Mouse (Mus musculus) kidney, embryonic 15.5 days (tissue): ENCODE data around the gene Bcar1. TPM values are rescaled to one million over a fixed set of nuclear protein-coding genes. Genes with fewer than 3 reads are reported as not detected.

ENCODE experiments used
- ATAC-seq: fragments of 200-750 bp; cut with Nextera tagmentation; replicated peaks from 2 replicates; pipeline ENCODE4 v1.8.0; 2017; ENCODE audit warnings: moderate TSS enrichment; ENCODE audit not compliant: low FRiP score
- H3K27ac ChIP-seq: fragments of 300-500 bp; sonication (generic); 2 replicates; pipeline ENCODE4 v1.5.1; 2015; ENCODE audit warnings: mild to moderate bottlenecking, inconsistent platforms
- H3K27me3 ChIP-seq: fragments of 300-500 bp; sonication (generic); 2 replicates; pipeline ENCODE4 v1.6.1; 2015; ENCODE audit warnings: inconsistent platforms
- H3K36me3 ChIP-seq: fragments of 300-500 bp; sonication (generic); 2 replicates; pipeline ENCODE4 v1.6.1; 2015; ENCODE audit warnings: inconsistent platforms
- H3K4me1 ChIP-seq: fragments of 300-500 bp; sonication (generic); 2 replicates; pipeline ENCODE4 v1.6.1; 2015; ENCODE audit warnings: inconsistent platforms
- H3K4me2 ChIP-seq: fragments of 300-500 bp; sonication (generic); 2 replicates; pipeline ENCODE4 v1.6.1; 2015; ENCODE audit warnings: moderate library complexity, mild to moderate bottlenecking, inconsistent platforms
- H3K4me3 ChIP-seq: fragments of 300-500 bp; sonication (generic); replicated peaks from 2 replicates; pipeline ENCODE4 v1.5.1; 2015; ENCODE audit warnings: mild to moderate bottlenecking, inconsistent platforms
- H3K9ac ChIP-seq: fragments of 300-500 bp; sonication (generic); 2 replicates; pipeline ENCODE4 v1.6.1; 2015; ENCODE audit warnings: mild to moderate bottlenecking, inconsistent platforms
- H3K9me3 ChIP-seq: fragments of 300-500 bp; sonication (generic); replicated peaks from 2 replicates; pipeline ENCODE4 v1.6.1; 2016; ENCODE audit warnings: inconsistent platforms
- WGBS: fragments of 180-500 bp; shearing (Covaris S2); methylation state at CpG from one replicate; pipeline ENCODE4 v1.1.7; 2015; ENCODE audit warnings: mixed read lengths; 5-methylcytosine and 5-hydroxymethylcytosine counted together
- polyA plus RNA-seq: library from polyadenylated mRNA; unstranded; fragments of >200 nt; fragmentation: Nextera tagmentation; extraction: Ambion mirVana; gene quantifications from 2 replicates; pipeline ENCODE4 v1.2.1, GENCODE M21; 2015

Gene Bcar1
- polyA plus RNA-seq: 45.7 and 53.8 TPM in 2 replicates

GRCm38 (mm10) chr8:111743792-111744696 is at the start of gene Bcar1:
Gene Bcar1, minus strand, starts transcription at chr8:111743809.
- Histone ChIP-seq H3K27me3 (no peaks in the 10 kb centered on the region), H3K9me3 (no peaks in the 10 kb centered on the region), H3K4me2 (peak within 1 kb of the TSS; percentile 79), H3K27ac (peak within 1 kb of the TSS; percentile 87), H3K9ac (peak within 1 kb of the TSS; percentile 90), H3K36me3 (no peaks in the 10 kb centered on the region), H3K4me3 (peak within 1 kb of the TSS; percentile 90), H3K4me1 (peaks cover 77% of the 10 kb centered on the region)
- WGBS: 11% methylated on average over 35 of the region's 40 CpGs
- ATAC-seq: peak; percentile 52

GRCm38 (mm10) chr8:111789639-111790038 is 46.0 kb upstream of the Bcar1 start:
- Histone ChIP-seq H3K4me3 (no peak overlapping the region), H3K27me3 (no peaks in the 10 kb centered on the region), H3K9me3 (no peaks in the 10 kb centered on the region), H3K36me3 (peaks cover 5% of the 10 kb centered on the region; the same call in 1 of the 2 replicates), H3K9ac (no peak overlapping the region), H3K27ac (no peak overlapping the region), H3K4me1 (peaks cover 22% of the 10 kb centered on the region), H3K4me2 (no peak overlapping the region)
- ATAC-seq: no peak

- no peaks in the 10 kb centered on the region for H3K9me3 ChIP-seq
- H3K27ac ChIP-seq: no peak overlapping the region
- no peak overlapping the region for H3K4me2 ChIP-seq
- peaks cover 5% of the 10 kb centered on the region; the same call in 1 of the 2 replicates for H3K36me3 ChIP-seq
- no peak for ATAC-seq
- no peak overlapping the region for H3K9ac ChIP-seq
- no peak overlapping the region for H3K4me3 ChIP-seq
- 45% methylated on average over 4 of the region's 4 CpGs for WGBS
- H3K4me1 ChIP-seq: peaks cover 22% of the 10 kb centered on the region
- H3K27me3 ChIP-seq: no peaks in the 10 kb centered on the region
These were observed 45.6 kb upstream of the Bcar1 start for GRCm38 (mm10) chr8:111789200-111789599.

DNA sequence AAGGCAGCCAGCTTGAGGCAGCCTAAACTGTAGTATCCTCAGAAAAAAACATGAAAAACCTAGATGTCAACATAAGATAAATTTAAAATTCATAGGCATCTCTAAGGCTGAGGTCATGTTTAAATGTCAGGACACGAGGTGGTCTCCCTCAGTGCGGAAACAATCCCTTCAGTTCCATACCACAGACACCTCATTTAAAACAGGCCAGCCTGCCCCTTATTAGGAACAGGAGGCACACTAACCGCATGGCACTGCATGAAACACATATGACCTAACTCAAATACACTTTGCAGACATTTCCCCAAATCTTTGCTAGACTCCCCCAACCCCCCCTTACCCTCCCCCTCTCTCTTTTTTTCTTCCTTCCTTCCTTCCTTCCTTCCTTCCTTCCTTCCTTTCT is 44.9 kb upstream of the Bcar1 start:
- Histone ChIP-seq H3K27ac (no peak overlapping the region), H3K36me3 (peaks cover 9% of the 10 kb centered on the region; the same call in 1 of the 2 replicates), H3K4me1 (peaks cover 22% of the 10 kb centered on the region), H3K27me3 (no peaks in the 10 kb centered on the region), H3K9ac (no peak overlapping the region), H3K4me2 (no peak overlapping the region), H3K9me3 (no peaks in the 10 kb centered on the region), H3K4me3 (no peak overlapping the region)
- ATAC-seq: no peak
- 67% methylated on average over 3 of the region's 3 CpGs for WGBS

GRCm38 (mm10) chr8:111788085-111788484 is 44.5 kb upstream of the Bcar1 start:
- Histone ChIP-seq H3K4me3 (no peak overlapping the region), H3K27ac (peak overlapping the region; percentile 7; the same call in 1 of the 2 replicates)
- WGBS: 72% methylated on average over 5 of the region's 5 CpGs

GRCm38 (mm10) chr8:111787683-111788082 is 44.1 kb upstream of the Bcar1 start:
- Histone ChIP-seq H3K9me3 (no peaks in the 10 kb centered on the region), H3K27me3 (no peaks in the 10 kb centered on the region), H3K27ac (peak overlapping the region; percentile 7; the same call in 1 of the 2 replicates), H3K4me3 (no peak overlapping the region), H3K9ac (no peak overlapping the region), H3K4me1 (peaks cover 22% of the 10 kb centered on the region), H3K36me3 (peaks cover 9% of the 10 kb centered on the region; the same call in 1 of the 2 replicates), H3K4me2 (no peak overlapping the region)
- 45% methylated on average over 4 of the region's 4 CpGs for WGBS
- ATAC-seq: no peak

More at GRCm38 (mm10) chr8:111788085-111788484, 44.5 kb upstream of the Bcar1 start:
- H3K9ac ChIP-seq: no peak overlapping the region
- ATAC-seq: no peak
- H3K4me2 ChIP-seq: no peak overlapping the region
- H3K36me3 ChIP-seq: peaks cover 9% of the 10 kb centered on the region; the same call in 1 of the 2 replicates
- no peaks in the 10 kb centered on the region for H3K27me3 ChIP-seq
- H3K4me1 ChIP-seq: peaks cover 22% of the 10 kb centered on the region
- H3K9me3 ChIP-seq: no peaks in the 10 kb centered on the region

GRCm38 (mm10) chr8:111786701-111787588 is 43.3 kb upstream of the Bcar1 start:
- Histone ChIP-seq H3K4me1 (peaks cover 22% of the 10 kb centered on the region), H3K4me3 (no peak overlapping the region), H3K4me2 (no peak overlapping the region), H3K27ac (no peak overlapping the region), H3K9ac (no peak overlapping the region), H3K36me3 (peaks cover 9% of the 10 kb centered on the region; the same call in 1 of the 2 replicates), H3K9me3 (no peaks in the 10 kb centered on the region), H3K27me3 (no peaks in the 10 kb centered on the region)
- WGBS: 54% methylated on average over 13 of the region's 13 CpGs
- no peak for ATAC-seq

- Histone ChIP-seq H3K36me3 (peaks cover 9% of the 10 kb centered on the region; the same call in 1 of the 2 replicates), H3K27ac (0 out of 2 replicates have a peak overlapping the region, but pooled peaks have one; percentile 61), H3K9me3 (no peaks in the 10 kb centered on the region), H3K4me3 (no peak overlapping the region), H3K9ac (no peak overlapping the region), H3K4me1 (peaks cover 22% of the 10 kb centered on the region), H3K4me2 (no peak overlapping the region), H3K27me3 (no peaks in the 10 kb centered on the region)
- no peak for ATAC-seq
- WGBS: 95% methylated on average over 2 of the region's 2 CpGs
These were observed 42.5 kb upstream of the Bcar1 start for GRCm38 (mm10) chr8:111786116-111786515.

DNA sequence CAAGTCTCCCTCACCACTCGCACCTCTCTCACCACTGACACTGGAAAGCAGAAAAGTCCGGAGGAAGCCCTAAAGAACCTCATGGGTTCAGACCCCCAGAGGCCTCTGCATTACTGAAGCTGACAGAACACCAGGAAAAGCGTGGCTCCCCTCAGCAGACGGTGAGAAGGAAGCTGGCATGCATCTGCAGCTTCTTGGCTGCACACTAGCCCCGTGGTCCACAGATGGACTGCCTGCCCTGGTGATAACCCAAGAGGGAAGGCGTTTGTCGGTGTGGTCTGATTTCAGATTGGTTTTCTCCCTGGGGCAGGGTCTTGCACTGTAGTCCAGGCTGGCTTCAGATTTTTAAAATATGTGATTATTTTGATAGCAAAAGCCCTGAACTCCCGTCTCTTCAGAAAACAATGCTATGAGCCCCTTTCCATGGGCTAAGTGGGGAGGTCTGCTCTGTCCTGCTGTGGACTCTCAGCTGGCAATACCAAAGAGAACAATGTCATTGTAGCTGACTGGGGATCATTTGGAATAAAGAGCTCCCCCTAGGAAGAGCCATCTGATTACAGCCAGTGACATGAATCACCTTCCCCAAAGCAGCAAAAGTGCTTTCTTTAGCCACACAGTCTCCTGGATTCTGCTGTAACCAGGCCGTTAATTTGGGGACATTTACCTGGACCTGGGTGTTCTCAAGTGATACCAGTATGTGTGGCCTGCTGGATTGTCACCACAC is 39.2 kb upstream of the Bcar1 start:
- WGBS: 74% methylated on average over 9 of the region's 9 CpGs

DNA sequence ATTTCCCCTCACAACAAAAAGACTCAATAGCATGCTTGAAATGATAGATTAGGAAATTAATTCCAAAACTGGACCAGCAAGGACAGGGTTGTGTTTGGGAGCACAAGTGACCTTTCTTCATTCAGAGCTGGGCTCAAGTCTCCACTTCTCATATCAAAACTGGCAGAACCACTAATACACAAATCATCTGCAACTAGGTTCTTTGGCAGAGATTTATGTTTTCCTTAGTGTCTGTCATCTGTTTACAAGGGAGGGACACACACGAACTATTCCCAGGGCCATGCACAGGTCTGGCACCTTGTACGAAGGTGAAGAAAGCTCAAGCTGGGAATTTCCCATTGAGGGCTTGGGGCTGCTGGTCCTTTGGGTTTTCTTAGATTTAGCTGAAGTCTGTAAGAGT is 38.6 kb upstream of the Bcar1 start:
- peaks cover 24% of the 10 kb centered on the region for H3K36me3 ChIP-seq
- 61% methylated on average over 2 of the region's 2 CpGs for WGBS
- H3K4me1 ChIP-seq: peaks cover 9% of the 10 kb centered on the region
- no peak overlapping the region for H3K27ac ChIP-seq
- H3K27me3 ChIP-seq: no peaks in the 10 kb centered on the region
- no peak for ATAC-seq
- H3K4me2 ChIP-seq: no peak overlapping the region
- no peak overlapping the region for H3K4me3 ChIP-seq
- no peak overlapping the region for H3K9ac ChIP-seq
- no peaks in the 10 kb centered on the region for H3K9me3 ChIP-seq

More for the DNA sequence above, 39.2 kb upstream of the Bcar1 start:
- H3K9ac ChIP-seq: no peak overlapping the region
- no peaks in the 10 kb centered on the region for H3K27me3 ChIP-seq
- H3K9me3 ChIP-seq: no peaks in the 10 kb centered on the region
- H3K4me3 ChIP-seq: no peak overlapping the region
- peaks cover 16% of the 10 kb centered on the region for H3K4me1 ChIP-seq
- no peak overlapping the region for H3K27ac ChIP-seq
- no peak for ATAC-seq
- no peak overlapping the region for H3K4me2 ChIP-seq
- peaks cover 17% of the 10 kb centered on the region for H3K36me3 ChIP-seq

DNA sequence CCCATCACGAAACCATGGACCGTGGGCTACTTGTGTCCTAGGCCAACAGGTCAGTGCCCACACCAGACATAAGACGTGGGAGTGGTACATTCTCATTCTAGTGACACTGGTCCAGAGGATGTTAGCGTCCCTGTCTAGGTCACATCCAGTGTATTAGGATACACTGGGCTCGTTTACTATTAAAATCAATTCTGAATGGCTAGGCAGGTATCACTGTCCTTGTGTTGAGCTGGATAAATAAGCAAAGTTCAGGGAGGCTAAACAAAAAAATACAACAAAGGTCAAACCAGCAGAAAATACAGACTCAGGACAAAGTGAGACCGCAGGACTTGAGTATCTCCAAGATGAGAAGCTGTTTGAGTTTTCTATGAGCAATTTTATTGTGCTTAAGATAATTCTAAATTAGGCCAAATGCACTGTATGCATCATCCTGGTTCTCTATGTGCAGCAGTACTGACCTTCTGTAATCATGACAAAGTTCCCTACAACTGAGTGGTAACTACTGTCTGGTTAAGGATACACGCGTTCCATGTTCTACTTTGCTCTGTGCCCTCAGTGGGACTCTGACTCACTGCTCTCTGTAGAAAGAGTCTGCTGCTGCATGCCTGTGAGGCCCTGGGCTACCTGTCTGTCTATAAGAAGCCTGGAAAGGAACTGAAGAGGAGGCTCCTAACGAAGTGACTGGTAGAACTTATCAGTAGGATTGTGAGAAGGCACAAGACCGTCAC is 37.3 kb upstream of the Bcar1 start:
- no peak overlapping the region for H3K27ac ChIP-seq
- H3K9ac ChIP-seq: no peak overlapping the region
- WGBS: 87% methylated on average over 10 of the region's 10 CpGs
- no peaks in the 10 kb centered on the region for H3K9me3 ChIP-seq
- H3K36me3 ChIP-seq: peaks cover 29% of the 10 kb centered on the region
- ATAC-seq: no peak
- H3K27me3 ChIP-seq: no peaks in the 10 kb centered on the region
- H3K4me3 ChIP-seq: no peak overlapping the region
- peaks cover 5% of the 10 kb centered on the region; the same call in 1 of the 2 replicates for H3K4me1 ChIP-seq
- no peak overlapping the region for H3K4me2 ChIP-seq
